Mouse (Mus musculus): Measurements from ENCODE around the gene Frmpd4.

GRCm38 (mm10) chrX:168191944-168192343 lies 385.1 kb downstream of the Frmpd4 start:
- TF ChIP-seq CTCF (IDR thresholded peaks at IDR 0.05; ENCODE audit: extremely low read depth, insufficient read depth, insufficient read length, insufficient replicate concordance) (no peak), POLR2A (IDR thresholded peaks at IDR 0.05; ENCODE audit: low read depth, low read length) (no peak)
